Mouse (Mus musculus): ENCODE data around the gene Thoc2. TPM values are rescaled to one million over a fixed set of nuclear protein-coding genes. Genes with fewer than 3 reads are reported as not detected.
A peak's percentile ranks its signal among the peaks of the same experiment; 100 is the strongest.

The Thoc2 gene
- total RNA-seq (2021) (10 to 100 TPM; 53.8 to 71.9 TPM), polyA plus RNA-seq (2012; rRNA removed) (1.5 and 1.9 TPM in 2 replicates)
- long read RNA-seq, partial matches to known transcripts, result 3 of 5 reads
- long read RNA-seq, other reads (novel, unspliced or antisense), result 1 of 5 reads

DNA sequence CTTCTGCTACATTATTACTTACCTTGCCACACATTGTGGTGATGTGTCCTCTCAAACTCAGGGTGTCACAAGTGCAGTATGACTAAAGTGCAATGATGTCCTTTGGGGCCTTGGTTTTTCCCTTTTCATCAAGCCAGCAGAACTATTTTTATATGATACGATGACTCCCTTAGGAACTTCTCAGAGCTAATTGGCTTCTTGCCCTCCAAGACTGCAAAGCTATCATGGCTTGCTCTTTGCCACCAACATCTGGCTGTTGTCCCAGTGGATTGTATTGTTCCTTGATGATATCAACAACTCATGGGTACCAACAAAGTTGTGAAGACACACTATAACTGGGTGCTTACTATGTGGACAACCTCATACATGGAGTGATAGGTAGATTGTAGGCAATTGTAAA, at the start of gene Thoc2:
Thoc2 (minus strand) TSS at position 101 of the 400 bp plus-strand sequence.
- DNase-seq, result no peak

DNA sequence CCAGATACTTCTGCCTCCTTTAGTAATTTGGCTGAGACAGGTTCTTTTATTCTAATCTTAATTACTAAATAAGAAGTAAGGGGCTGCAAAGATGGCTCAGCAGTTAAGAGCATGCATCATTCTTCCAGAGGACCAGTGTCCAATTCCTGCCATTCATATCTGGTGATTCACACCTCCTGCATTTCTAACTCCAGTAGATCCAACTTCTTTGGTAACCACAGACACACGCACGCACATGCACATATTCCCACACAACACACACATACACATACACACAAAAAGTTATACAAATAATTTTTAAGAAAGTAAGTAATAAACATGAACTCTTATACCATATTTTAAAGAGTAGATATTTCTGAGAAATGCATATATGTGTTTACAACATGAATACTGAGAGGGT, 49.6 kb upstream of the Thoc2 start:
- DNase-seq, result no peak

DNA sequence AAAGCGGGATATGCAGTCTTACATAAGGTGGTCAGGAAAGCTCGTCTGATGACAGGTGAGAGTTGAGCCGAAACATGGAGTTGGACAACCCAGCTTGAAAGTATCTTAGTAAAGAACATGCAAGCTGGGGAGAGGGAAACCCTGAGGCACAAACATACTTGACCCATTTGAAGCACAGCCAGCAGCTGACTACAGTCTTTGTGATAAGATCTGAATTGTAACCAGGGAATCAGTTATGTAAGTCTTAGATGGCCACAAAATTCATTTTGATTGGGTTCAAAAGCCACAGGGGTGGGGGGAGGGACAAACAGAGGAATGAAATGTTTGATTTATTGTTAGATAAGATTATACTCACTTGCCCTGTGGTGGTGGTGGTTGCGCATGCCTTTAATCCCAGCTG, 48.9 kb upstream of the Thoc2 start:
- peak; percentile 38 for DNase-seq

DNA sequence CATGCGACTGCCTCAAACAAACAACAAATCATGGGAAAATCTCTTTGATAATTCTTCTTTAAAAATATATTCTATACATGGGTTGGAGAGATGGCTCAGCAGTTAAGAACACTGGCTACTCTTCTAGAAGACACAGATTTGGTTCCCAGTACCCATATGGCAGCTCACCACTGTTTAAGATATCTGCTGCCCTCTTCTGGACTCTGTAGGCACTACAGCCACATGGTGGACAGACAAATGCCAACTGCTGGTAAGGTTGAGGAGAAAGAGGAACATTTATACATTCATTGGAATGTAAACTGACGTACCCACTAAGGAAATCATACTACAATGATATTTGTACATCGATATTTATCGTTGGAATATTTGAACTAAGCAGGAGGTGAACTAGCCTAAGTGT, 36.7 kb upstream of the Thoc2 start:
- DNase-seq, result no peak

DNA sequence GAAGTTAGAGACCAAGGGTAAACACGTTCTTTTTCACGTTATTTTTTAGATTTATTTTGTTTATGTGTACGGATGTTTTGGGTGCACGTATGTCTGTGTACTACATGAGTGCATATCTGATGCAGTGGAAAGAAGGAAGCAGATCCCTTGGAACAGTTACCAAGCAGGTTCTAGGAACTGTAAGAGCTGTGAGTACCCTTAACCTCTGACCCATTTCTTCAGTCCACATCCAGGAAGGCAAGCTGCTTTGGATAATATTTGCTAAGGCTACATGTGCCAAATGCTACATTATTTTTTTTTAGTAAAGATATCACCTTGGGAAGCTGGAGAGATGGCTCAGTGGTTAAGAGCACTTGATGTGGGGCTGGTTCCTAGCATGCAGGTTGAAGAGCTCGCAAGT, 21.4 kb upstream of the Thoc2 start:
- DNase-seq, result no peak

DNA sequence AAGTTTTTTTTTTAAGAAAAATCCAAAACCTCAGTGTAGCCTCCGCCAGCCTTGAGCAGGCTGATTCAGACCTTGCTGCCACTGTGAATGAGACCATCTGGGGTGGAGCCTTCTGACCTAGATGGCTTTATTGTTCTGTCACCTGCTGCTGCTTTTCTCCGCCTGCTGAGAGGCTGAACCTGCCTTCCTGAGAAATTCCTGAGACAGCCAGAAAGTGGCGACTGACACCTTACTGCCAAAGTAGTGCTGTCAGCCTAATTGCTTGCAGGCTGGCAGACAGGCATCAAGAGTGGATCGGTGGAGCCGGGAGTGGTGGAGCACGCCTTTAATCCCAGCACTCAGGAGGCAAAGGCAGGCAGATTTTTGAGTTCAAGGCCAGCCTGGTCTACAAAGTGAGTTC, 11.3 kb upstream of the Thoc2 start:
- DNase-seq, result peak; percentile 13

DNA sequence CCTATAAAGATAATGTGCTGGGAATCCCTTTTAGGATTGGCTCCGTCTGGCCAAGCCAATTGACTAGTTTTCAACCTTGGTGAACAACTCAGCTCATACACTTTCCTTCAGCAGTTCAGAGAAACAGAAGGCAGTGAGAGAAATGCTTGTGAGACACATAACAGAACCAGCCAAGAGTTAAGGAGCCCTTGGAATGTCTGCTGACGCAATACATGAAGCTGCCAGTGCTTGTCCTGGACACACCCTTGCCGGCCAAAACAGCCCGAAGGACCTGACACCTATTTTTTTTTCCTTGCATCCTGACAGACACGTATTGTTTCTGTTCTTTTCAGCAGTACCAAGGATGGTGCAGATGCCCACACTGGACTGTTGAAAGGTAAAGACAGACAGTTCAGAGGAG, 4.2 kb upstream of the Thoc2 start:
- DNase-seq, result no peak

DNA sequence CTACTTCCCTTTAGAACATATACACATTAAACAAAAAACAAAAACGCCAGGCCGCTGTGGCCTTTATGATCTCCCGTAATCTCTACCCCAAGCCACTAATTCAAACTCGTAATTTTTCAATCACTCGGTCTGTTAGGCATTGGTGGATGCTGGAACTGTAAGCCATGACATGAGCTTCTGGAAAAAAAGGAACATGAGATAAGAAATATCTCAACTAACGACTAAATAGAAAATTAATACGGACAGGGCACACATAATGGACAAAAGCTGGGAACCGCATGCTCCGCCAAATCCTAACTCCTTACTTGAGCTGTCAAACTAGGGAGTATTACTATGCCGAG, 8.4 kb downstream of the Thoc2 start:
- DNase-seq, result no peak

DNA sequence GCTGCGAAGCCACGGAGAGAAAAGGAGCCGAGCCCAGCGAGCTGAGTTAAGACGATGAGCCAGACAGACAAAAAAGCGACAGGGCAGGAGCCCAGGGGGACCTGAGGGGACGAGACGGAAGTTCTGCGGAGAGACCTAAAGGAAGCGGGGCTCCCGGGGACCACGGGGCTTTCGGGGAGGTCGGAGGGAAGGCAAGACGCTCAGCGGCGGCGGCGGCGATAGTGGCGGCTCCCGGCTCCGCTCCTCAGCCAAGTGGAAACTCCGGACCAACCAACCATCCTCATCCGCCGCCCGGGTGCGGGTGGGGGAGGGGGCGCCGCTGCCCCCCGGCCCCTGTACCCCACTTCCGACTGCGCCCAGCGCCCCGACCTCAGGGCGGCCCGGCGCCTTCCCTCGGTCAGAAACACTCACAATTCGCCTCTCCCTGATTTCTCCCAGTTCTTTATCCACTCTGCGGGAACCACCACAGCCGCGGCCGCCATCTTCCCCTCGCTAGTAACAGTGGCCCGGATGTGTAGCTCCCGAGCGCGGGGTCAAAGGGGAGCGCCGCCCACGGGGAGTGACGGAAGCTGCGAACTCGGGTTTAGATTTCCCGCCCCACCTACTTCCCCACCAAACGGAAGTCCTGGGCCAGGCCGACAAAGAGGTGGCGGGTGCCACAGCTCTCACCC, 8.9 kb downstream of the Thoc2 start:
- DNase-seq, result peak; percentile 91

DNA sequence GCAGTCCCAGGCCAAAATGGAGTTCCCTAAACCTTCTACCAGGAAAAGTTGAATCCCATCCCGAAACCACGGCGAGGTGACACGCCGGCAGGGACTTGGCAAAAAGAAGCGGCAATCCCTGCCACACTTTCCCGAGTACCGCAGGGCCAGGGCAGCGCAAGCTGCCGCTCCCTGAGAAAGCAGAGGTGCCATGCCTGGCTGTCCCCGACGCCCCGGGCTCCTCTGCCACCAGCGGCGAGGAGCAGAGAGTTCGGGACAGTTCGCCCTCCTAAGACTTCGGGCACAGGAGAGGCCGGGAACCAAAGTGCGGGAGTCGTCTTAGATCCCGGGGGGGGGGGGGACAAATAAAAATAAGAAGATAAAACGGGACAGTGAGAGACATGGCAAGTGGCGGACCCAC, 9.5 kb downstream of the Thoc2 start:
- DNase-seq, result peak; percentile 53

DNA sequence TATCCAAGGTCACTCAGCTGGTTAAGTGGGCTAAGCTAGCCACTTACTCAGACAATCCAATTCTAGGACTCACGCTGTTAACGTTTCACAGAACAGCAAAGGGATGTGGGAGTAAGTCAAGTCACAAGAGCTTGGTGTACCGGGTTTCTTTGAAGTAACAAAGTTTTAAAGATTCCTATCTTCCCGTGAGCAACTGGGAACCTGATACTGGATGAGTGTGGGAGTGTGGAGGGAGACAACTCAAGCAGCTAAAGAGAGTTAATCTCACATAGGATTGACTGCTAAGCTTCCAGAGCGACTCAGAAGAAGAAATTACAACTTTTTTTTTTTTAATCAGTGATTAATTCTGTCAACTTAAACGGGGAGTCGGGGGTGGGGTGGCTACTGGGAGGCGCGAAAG, 10.0 kb downstream of the Thoc2 start:
- DNase-seq, result no peak

DNA sequence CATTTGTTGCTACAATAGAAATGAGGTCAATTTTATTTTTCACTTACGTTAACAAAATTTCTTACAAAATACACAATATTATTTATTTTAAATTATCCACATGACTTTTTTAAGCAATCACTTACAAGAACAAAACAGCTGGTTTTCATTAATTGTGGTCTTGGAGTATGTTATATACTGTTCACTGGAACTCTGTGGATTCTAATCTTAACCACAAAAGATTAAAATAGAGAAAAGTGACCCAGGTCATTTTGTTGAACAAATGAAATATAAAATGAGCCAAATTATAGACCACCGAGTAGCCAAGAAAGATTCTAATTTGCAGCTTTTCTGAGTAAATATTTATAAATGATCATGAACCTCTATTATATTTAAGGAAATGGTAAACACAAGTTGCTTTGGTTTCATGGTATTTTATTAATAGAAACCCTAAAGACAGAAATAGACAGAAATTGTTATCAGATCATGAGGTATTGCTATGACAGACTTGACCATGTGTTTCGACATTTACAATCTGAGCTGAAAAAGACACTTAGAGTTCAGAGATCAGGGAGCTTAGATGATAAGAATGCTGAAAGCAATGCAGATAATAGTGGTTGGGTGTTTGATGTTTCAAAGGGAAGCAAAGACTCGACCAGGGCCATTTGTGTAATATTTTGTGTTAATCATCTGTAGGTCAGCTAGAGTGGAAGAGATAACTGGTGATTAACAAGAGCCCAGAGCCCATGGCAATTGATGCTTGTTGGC, 35.5 kb downstream of the Thoc2 start:
- DNase-seq, result no peak

DNA sequence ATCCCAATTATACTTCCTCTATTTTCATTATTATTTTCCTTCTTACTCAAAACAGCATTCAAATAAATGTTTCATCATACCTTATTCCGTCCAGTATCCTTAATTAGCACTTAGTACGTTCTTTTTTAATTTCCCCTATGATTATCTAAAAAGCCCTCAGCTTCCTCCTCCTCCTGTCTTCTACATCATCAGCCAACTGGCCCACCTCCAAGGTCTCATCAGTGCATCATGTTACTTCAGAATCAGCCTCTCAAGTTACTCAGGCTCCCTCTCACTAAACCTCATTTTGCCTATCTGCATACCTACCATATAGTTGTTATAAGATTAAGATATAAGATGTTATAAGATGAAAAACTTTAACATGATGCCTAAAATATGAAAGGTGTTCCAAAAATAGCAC, 43.9 kb downstream of the Thoc2 start:
- no peak for DNase-seq

DNA sequence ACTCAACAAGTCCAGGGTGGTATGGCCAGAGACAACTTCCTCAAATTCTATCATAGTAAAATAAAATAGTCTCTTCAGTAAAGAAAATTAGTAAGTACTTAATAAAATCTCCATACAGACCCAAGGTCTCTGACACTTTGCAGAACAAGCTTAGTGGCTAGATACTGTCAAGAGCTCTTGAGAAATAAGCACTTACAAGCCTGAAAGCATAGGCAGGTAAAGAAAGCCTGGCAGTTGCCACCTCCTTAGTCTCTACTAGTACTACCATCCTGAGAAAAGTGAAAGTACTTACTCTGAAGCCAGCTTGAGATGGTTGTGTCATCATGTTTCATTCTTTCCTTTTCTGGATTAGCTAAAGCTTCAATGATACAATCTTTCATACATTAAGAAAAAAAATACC, 82.7 kb downstream of the Thoc2 start:
- DNase-seq, result no peak

DNA sequence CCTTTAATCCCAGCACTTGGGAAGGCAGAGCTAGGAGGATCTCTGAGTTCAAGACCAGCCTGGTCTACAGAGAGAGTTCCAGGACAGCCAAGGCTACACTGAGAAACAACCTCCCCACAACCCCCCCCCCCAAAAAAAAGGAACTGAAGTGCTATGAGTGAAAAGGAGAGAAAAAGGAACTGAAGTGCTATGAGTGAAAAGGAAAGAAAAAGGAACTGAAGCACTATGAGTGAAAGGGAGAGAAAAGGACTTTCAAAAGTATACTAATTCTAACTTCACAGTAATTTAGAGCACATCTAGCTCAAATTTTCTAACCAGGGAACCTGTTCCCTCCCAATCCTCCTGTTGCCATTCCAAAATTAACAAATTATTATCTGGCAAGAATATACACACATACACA, 114.9 kb downstream of the Thoc2 start:
- no peak for DNase-seq

DNA sequence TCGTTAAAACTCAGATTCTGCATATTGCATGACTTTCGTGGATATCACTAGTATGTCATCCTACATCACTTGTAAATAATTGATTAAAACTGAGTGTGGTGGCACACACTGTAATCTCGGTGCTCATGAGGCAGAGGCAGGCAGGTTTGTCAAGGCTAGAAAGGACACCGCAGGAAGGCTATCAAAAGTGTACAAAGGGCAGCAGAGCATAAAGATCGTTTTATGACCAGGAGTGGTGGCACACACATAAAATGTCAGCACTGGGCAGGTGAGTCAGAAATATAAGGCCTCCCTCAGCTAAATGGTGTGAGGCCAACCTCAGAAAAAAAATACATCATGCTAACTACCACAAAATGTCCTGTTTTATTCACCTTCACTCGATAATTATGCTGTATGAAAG, 127.2 kb downstream of the Thoc2 start:
- no peak for DNase-seq

Small RNA genes within 50 kb of the gene (microRNA-seq; reads per million reads assigned to microRNA genes)
- 0 reads per million in 2 experiments for gene Gm44490

Other genes starting within 250 kb of the Thoc2 start
- 10 to 100 TPM; 36.7 to 52.6 TPM for gene Xiap, start 139.0 kb upstream of the Thoc2 start, total RNA-seq (2021)
- 8.1 and 13.4 TPM in 2 replicates for gene Xiap, start 139.0 kb upstream of the Thoc2 start, polyA plus RNA-seq (2012; rRNA removed)
- 10 to 100 TPM; 72.4 to 74.3 TPM for gene Stag2, start 228.6 kb upstream of the Thoc2 start, total RNA-seq (2021)
- 1.1 and 1.8 TPM in 2 replicates for gene Stag2, start 228.6 kb upstream of the Thoc2 start, polyA plus RNA-seq (2012; rRNA removed)